Mouse (Mus musculus): ENCODE results near the gene P3h2.

P3h2 gene

DNA sequence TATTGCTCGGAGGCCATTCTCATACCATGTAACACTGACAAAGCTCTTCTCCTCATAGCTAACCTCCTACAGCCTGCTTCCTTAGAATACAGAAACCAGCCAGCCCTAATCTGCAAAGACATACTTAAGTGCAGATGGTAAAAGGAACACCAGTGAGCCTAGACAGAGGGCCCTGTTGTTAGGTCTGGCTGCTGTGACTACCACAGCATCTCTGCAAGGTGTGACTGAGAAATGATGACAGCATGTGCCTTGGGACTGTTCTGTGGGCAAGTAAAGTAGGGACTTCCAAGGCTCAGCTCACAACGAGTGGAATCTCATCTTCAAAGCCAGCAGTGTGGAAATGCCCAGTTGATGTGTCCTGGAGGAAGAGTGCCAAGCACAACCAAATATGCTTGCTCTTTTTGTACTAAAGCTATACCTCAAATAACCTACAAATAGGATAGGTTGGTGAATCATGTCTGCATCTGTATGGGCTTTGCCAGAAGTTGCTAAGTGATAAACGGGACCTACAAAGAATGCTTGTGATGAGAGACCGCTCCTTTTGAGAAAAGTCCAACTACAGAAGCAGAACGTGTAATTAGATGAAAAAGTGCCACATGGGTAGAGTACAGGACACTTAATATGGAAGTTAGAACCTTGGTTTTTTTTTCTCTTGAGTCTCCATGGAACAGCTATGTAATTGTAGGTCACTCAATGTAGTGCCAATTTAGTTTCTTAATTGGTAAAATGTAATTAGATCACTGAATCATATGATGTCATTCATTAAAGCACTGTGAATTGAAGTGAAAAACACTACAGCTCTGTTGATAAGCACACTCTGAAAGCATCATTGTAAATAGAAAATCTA lies 45.1 kb downstream of the P3h2 start:
- 73% methylated on average over 5 of the region's 5 CpGs for WGBS

DNA sequence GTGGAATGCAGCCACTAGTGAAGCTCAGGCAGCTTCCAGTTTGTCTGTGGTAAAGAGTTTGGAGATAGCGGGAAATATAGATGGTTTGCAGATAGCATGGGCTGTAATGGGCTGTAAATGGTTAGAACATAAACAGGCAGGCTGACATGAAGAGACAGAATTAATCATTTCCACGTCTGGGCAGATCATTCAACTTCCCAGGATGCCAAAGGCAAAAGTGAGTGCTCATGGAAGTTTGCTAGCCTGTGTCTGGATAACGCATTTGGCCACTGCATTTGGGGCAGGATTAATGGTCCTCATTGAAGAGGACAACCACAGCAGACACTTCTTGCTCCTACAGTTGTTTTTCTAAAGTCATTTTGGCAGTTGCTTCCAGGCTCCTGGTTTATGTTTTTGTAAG lies 52.0 kb downstream of the P3h2 start:
- WGBS = 85% methylated on average over 3 of the region's 3 CpGs

DNA sequence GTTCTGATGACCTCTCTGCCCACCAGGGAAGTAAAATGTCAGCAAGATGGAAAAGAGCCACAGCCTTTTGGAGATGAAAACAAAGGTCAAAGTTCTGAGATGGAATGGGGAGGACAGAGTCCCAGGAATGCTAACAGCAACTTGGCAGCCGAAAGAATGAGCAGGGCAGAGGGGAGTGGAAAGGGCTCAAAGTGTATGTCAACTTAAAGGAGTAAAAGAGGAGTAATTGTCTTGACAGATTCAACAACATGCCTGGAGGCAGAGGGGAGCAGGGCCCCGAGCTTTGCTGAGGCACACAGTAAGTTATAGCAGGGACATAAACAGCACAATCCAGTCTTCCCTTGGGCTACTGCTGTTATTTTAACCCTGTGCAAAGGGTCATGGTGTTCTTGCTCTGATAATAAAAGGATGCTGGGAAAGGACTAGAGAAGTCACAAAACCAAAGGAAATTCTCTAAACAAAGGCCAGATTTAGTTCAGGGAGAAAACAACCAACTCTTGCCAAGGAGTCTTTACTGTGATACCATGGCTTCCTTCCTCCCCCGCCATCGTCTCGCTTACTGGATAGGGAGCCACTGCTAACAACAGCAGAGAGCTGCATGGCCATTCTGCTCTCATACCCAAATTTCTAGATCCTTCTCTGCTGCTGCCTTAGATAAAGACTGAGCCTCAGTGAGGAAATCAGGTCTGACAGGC lies 56.0 kb downstream of the P3h2 start:
- WGBS = 62% methylated on average over 5 of the region's 5 CpGs

DNA sequence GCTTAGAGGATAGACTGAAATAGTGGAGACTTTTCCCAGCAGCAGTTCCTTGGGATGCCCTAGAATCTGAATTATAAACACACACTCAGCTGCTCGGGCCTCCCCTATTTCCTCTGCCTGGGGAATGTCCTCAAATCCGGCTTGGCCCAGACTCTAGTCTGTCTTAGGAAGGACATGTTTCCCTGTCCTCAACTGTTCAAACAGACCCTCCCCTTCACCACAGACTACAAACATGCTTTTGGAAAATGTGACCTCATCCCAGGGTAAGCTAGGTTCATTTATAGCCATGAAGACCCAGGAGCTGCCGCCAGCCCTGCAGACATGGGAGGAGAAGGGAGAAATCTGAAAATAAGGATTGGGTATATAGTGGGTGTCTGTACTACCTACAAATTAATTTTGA lies 57.7 kb downstream of the P3h2 start:
- 85% methylated on average over 3 of the region's 3 CpGs for WGBS

DNA sequence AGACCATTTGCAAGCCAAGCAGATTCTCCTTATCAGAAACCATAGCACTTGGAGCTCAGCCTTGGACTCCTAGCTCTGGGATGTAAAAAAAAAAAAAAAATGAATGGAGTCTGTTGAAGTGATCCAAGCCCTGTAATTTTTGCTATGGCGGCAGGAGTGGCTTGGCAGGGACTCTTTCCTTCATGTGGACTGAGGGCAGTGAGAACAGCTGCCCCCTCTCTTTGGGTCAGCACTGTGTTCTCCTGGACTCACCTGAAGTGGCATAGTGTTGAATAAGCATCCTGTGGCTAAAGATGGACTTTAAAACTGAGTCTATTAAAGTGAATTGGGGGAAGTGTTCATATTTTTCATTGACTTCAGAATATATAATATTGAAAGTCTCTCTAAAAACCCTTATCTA lies 58.2 kb downstream of the P3h2 start:
- 90% methylated on average over 1 of the region's 1 CpGs for WGBS

DNA sequence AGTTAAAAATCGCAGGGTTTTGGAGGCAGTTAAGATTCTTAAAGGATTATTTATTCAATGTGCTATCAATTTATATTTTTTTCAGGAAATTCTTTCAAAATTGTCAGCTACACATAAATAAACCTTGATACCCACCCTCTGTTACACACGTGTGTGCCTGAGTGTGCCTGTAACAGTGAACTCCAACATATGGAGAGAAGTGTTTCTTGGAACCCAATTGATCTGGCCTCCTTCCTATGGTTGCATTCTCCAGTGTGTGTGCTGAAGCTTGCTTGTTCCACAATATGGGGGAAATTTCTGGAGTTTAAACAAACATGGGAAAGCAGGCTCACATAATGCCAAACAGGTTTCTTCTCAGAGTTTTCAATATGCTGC lies 63.7 kb downstream of the P3h2 start:
- WGBS = 73% methylated on average over 2 of the region's 2 CpGs

DNA sequence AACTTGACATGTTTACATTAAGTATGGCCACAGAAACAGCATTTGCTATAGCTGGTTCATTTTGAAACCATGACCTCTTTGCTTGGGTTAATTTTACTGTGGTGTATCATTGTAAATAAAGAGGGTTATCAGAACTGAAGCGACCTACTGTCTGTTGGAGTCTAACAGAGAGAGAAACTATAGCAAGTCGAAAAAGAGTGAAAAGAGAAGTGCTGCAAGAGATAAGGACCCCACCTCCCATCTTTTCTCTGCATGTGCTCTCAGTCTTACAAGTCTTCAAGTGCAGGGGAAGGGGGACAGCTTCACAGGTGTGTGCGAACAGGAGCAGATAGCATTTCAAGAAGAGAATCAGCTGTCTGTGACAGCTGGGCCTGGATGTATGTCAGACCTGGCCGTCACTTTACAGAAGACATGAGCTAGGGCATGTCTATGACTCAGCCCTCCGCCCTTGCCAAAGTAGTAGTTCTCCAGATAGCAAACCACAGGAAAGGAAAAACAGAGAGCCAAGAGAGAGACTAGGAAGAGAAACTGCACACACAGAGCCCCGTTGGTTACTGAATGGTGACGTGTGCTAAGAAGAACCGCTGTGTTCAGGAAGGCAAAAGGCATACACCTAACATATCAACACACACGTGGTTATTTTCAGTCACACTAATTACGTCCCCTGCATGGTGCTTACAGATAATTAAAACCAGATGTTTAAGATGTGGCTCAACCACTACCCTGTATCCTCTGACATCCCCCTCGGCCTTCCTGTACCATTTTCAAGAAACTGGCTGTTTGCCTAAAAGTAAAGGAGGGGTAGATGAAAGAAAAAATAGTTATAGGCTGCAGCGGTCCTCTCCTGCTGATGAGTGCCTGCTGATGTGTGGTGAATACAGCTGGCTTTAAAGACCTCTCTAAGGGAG lies 64.3 kb downstream of the P3h2 start:
- 61% methylated on average over 12 of the region's 12 CpGs for WGBS

DNA sequence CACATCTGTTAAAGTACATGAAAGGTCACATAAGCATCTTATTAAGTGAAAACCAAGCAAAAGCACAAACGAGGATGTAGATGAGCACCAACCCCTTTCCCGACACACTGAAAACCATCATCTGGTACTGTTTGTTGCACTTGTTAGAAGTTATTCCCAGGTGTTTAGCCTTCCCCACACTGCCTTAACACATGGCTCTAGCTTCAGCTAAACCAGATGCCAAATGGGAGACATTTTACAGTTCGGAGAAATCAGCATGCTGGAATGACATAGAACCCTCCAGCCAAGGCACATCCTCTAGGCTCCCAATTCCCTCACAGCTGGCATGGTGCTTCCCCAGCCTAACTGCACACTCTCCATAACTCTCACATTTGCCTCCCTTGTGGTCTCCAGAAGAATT lies 66.3 kb downstream of the P3h2 start:
- WGBS = 79% methylated on average over 3 of the region's 3 CpGs

DNA sequence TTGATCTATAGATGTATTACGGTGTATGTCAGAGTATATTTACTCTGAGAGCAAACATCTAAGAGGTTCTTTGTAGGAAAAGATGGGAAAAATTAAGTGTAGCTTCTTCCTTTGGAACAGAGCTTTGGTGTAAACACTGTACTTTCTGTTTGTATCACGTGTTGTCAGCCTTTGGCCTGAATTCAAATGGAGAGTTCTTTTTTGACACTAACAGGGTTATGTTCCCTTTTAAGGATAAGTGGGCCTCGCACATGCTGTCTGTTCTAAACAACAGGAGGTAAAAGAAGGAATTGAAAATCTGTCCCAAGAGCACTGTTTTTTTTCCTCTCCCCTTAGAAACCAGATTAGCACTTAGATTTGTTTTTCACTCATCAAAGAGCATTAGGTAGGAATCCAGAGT lies 70.1 kb downstream of the P3h2 start:
- WGBS = 32% methylated on average over 3 of the region's 3 CpGs

DNA sequence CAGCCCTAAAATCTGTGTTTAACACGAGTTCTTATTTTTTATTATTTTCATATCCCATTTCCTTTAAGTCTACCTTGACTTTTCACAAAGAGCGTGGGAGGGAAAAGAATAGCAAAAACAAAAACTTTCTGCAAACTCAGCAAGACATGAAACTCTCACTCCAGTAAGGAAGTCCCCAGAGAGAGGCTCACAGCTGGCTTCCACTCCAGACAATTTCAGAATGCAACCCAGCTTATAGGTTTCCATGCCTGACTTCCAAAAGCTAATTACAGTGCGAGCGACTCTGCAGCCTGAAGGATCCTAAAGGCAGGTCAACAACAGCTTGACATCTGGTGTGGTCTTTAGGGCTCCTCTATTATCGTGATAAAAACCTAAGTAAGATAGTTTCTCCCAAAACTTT lies 70.5 kb downstream of the P3h2 start:
- 67% methylated on average over 5 of the region's 5 CpGs for WGBS

DNA sequence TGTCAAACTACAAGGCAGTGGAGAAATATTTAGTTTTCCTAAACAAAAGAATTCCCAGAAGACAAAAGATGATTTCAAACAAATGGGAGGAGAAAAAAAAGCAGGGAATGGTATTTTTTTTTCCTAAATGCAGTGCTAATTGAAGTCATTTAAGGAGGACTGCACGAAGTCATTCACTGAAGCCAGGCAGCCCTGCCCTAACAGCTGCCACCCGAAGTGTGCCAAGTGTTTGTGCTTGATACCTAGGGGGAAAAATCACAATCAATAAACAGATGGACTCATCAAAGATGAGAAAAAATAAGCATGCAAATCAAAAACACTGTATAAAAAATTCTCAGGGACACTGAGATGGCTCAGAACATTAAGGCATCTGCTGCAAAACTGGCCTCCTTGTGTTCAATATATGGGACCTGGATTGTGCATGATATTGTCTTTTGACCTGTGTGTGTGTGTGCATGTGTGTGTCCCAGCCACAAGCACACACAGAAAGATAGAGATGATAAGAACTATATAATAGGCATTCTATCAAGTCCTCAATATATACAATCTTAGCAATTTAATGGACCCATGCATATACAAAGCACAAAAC lies 76.1 kb downstream of the P3h2 start:
- WGBS = 60% methylated on average over 2 of the region's 2 CpGs

DNA sequence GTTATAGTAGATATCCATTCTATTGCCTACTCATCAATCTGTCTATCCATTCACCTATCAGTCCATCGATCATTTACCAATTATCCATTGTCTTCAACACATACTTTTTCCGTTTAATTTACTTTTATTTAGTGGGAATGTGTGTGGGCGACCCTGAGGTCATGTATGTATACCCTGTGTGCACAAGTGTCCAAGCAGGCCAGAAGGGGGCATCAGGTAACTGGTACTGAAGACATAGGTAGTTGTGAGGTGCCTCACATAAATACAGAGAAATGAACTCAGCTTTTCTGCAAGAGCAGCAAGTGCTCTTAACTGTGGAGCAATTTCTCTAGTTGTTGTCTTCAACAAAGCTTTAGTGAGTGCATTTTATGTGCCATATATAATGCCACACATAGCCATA lies 79.2 kb downstream of the P3h2 start:
- 91% methylated on average over 3 of the region's 3 CpGs for WGBS

DNA sequence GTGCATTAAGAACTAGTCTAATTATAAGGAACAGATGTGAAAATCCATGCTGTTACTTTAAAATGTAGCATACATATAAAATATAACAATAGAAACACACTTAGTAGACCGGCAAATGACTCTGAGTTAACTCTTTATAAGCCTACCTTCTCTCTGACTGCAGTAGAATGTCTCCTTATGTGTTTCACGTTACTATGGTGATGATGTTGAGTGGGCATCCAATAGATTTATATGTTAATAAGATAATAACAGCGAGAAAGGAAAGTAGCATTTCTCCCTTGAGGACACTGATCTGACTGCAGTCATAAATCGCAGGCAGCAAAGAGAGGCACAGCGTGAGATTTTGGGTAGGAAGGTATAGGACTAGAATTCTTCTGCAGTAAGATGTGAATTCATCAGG lies 81.0 kb downstream of the P3h2 start:
- WGBS = 65% methylated on average over 5 of the region's 5 CpGs

DNA sequence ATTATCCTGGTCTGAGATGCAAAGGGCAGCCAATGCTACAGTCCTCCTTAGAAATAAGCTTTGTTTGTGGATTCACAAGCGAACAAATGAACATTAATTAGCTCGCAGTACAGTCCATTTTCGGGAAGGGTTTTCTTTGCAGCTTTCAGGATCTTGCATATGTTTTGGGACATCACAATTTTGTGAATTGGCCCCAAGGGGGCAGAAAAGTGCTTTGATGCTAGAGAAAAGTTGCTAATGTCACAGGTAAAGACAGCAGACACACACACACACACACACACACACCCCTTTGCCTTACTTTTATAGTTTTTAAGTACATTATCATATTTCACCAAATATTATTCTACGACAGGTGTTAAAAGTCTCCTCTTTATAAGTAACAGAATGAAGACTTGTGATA lies 82.2 kb downstream of the P3h2 start:
- WGBS = 64% methylated on average over 4 of the region's 4 CpGs

DNA sequence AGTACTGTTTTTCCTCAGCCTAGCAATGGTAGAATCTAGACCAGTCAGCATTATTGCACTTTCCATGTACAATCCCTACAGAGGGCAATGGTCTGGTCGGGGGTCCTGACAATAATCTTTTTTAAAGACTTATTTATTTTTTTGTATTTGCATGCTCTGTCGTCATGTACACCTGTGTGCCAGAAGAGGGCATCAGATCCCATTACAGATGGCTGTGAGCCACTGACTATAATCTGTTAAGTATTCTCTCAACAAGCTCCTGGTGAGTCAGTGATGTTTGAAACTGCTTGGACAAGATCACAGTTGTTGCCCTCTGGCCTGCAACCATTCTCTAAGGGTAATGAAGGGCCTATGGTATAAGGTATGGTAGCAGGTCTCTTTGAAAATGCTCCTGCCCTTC lies 83.8 kb downstream of the P3h2 start:
- 56% methylated on average over 2 of the region's 2 CpGs for WGBS

DNA sequence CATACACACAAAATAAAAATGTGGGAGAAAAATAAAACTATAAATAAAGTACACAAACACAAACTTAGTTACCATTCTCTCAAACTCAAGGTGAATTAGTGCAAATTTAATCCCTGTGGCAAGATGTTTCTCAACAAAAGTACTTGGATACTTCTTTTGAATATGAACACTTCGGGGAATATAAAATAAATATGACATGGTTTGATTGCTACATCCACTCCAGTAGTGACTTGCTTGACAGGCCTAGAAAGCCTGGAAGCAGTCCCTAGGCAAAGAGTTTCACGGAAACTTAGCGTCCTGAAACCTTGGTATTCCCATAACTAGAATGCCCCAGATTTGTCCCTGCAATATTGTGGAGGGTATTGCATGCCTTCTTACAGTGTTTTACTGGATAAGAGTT lies 99.8 kb downstream of the P3h2 start:
- 94% methylated on average over 3 of the region's 3 CpGs for WGBS

DNA sequence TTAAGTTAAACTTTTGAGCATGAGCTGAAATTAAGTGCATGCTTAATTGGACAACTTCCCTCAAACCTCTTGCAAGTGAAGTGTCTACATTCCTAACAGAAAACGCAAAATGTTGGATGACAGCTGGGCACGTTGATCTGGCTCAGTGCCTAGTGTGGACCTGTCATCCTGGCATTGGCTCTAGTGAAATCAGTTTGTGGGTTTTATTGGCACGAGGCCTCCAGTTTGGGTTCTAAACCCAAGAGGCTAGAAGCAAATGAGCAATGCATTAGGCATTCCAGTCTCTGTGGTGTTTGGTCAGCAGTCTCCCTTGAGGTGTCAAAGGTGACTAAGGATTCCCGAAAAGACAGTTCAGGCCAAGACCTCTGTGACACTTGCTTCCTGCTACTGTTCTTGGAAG lies 102.3 kb downstream of the P3h2 start:
- WGBS = 34% methylated on average over 4 of the region's 4 CpGs

DNA sequence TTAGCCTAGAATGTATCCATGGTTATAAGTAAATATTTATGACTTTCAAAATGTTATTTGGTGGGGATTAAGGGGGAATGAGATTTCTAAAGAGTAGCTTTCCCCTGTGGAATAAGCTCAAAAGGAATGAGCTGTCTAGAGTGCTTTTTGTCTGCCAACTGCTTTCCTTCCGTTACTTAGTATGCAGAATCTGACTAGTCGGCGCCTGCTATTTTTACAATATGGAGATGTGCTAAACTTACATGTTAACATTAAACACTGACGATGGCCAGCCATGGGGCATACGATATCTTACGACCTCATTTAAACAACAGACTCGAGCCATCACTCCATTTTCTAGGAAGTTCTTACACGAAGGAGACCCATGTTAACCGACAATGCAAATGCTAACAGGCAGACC lies 102.7 kb downstream of the P3h2 start:
- 26% methylated on average over 9 of the region's 9 CpGs for whole genome bisulfite sequencing

DNA sequence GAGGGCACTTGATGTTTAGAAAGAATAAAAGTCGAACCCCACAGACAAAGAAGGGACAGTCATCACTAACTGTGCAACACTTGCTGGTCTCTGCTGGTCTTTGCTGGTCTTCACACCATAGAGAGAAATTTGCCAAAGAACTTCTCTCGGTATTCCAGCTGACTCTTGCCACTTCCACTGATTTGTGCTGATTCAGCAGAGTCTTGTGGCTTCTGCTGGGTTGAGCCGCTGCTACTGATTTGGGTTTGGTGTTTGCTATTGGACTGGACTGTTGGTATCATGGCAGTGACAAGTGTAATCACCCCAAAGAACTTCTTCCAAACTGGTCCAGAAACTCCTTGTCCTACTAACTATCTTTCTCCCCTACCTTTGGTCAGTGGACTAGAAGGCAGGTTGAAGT lies 111.0 kb downstream of the P3h2 start:
- WGBS = 93% methylated on average over 3 of the region's 3 CpGs

DNA sequence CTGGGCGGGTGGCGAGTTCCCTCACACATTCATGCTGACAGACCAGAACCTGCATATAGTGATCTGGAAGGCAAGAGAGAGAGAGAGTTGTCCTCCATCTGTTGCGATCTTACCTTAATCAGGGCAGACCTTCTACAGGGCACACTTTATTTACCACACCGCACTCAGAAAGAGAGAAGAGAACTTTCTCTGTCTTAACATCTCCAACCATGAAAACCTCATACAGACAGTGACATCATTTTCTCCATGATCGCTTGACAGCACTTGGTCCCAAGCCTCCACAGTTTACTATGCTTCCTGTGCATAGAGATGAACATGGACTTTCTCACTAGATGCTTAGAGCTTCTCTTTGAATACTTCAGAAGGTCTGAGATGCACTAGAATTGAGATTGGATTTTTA lies 118.4 kb downstream of the P3h2 start:
- WGBS = 96% methylated on average over 5 of the region's 5 CpGs

DNA sequence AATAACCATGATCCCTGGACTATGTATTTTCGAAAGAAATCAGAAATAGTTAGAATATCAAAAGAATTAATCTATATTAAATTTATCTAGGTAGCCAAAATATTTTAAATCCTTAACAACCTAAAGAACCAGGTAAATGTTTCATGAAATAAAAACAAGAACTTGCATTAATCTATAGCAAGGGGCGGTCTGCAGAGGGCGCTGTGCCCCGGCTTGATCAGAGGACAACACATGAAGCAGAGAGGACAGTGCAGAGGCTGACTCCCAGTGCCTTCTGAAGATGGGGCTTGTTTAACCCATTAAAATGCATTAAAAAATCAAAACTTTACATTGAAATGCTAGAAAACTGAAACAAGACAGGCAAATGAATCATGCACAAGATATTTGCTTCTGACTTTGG lies 121.9 kb downstream of the P3h2 start:
- WGBS = 52% methylated on average over 4 of the region's 4 CpGs

DNA sequence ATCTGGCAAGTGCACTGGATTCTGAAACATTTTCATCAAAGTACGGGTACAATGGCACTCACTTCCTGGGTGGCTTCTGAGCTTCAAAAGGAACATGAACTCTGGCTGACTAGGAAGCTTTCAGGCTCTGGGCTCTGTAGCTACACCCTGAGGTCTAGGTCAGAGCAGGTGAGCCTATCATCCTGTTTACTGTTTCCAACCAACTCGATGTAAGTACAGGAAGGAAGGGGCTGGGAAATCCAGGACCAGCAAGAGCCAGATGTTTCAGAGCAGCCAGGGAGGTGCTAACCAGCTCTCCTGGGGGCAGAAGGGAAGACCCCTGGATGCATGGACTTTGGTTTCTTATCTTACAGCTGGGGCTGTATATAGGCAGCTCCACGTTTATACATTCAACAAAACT lies 126.5 kb downstream of the P3h2 start:
- WGBS = 73% methylated on average over 3 of the region's 3 CpGs
